Mouse (Mus musculus): Measurements from ENCODE around the gene Ccdc159. TPM values are rescaled to one million over a fixed set of nuclear protein-coding genes. Genes with fewer than 3 reads are reported as not detected.
A peak's percentile ranks its signal among the peaks of the same experiment; 100 is the strongest.

Ccdc159 gene
- polyA plus RNA-seq, 1 experiment, result 4.3 TPM

DNA sequence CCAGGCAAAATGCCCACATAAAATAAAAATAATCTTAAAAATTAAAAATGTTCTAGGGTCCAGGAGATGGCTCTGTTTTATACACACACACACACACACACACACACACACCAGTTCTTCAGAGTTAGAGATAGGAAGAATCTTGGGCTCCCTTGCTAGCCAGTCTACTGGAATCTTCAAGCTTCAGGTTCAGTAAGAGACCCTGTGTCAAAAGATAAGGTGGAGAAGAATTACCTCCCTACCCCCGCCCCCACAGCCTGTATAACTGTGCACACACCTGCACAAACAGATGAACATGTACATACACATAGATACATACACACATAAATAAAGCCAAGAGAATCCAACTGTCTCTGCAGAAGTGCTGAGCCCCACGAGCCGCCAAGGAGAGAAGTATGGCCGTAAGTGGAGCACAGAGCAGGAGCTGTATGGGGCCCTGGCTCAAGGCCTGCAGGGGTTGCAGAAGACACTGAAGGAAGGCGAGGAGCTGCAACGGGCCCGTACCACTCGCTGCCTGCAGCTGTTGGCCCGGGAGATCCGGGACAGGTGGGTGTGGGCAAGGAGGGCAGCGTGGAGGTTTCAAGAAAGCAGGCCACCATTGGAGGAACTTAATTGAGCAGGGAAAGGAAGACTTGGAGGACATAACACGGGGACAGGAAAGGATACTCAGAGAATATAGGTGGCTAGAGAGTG is 5.3 kb downstream of the Ccdc159 start:
- H3K4me3 ChIP-seq (ENCODE audit: insufficient read depth, low read depth, low read length), result no peak overlapping the region
- peaks cover 3% of the 10 kb centered on the region; the same call in 1 of the 2 replicates for H3K4me1 ChIP-seq (ENCODE audit: control insufficient read depth, insufficient read depth, low read length)
- H3K27me3 ChIP-seq (replicated peaks; ENCODE audit: control insufficient read depth, insufficient read depth, low read length), result no peaks in the 10 kb centered on the region
- WGBS, result 66% methylated on average over 12 of the region's 12 CpGs
- no peaks in the 10 kb centered on the region for H3K36me3 ChIP-seq (ENCODE audit: control insufficient read depth, insufficient read depth, low read length)
- no peak for DNase-seq
- no peak for TF ChIP-seq CTCF (conservative IDR thresholded peaks at IDR 0.05; ENCODE audit: insufficient read depth, insufficient read length, low read depth, low read length)
- no peak overlapping the region for H3K27ac ChIP-seq (ENCODE audit: insufficient read depth, low read depth, low read length)

GRCm38 (mm10) chr9:21934021-21934420 is 6.8 kb downstream of the Ccdc159 start:
- no peak overlapping the region for H3K27ac ChIP-seq (ENCODE audit: insufficient read depth, low read depth, low read length)
- no peak overlapping the region for H3K4me3 ChIP-seq (ENCODE audit: insufficient read depth, low read depth, low read length)
- TF ChIP-seq POLR2A (IDR thresholded peaks at IDR 0.05; ENCODE audit: low read depth, low read length), result no peak
- TF ChIP-seq CTCF (conservative IDR thresholded peaks at IDR 0.05; ENCODE audit: insufficient read depth, insufficient read length, low read depth, low read length), result no peak
- 92% methylated on average over 12 of the region's 12 CpGs for WGBS
- DNase-seq, result no peak
- no peaks in the 10 kb centered on the region for H3K36me3 ChIP-seq (ENCODE audit: control insufficient read depth, insufficient read depth, low read length)
- H3K4me1 ChIP-seq (ENCODE audit: control insufficient read depth, insufficient read depth, low read length), result 0 out of 2 replicates have a peak, but pooled peaks cover 3% of the 10 kb centered on the region
- no peaks in the 10 kb centered on the region for H3K27me3 ChIP-seq (replicated peaks; ENCODE audit: control insufficient read depth, insufficient read depth, low read length)

DNA sequence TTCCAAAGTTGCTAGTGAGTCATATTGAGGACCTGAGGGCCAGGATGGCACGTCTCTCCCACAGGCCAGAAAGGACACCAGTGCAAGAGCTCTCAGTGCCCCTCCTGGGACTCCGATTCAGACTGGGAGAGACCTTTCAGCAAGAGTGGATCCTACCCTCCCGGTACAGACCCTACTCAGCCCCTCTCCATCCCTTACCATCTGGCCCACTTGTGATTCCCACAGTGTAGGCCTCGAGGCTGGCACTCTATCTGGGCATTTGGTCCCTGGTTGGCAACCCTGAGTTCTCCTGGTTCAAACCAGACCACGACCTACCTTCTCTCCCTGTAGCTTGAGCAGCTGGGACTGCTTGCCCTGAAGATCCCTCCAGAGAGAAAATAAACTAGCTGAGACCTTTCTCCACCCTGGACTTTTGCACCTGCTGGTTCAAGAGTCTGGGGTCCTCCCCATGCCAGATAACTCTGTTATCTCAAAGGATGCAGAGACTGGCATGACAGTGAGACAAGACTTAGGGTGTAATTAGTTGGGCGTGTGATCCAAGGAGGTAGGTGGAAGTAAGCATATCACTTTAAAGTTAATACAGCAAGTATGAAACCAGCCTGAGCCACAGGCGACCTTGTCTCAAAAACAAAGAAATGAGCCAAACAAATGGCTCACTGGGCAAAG is 8.3 kb downstream of the Ccdc159 start:
- no peak for TF ChIP-seq CTCF (conservative IDR thresholded peaks at IDR 0.05; ENCODE audit: insufficient read depth, insufficient read length, low read depth, low read length)
- TF ChIP-seq POLR2A (IDR thresholded peaks at IDR 0.05; ENCODE audit: low read depth, low read length), result no peak
- no peak for DNase-seq
- Histone ChIP-seq H3K4me1 (ENCODE audit: control insufficient read depth, insufficient read depth, low read length) (0 out of 2 replicates have a peak, but pooled peaks cover 3% of the 10 kb centered on the region), H3K27ac (ENCODE audit: insufficient read depth, low read depth, low read length) (no peak overlapping the region), H3K36me3 (ENCODE audit: control insufficient read depth, insufficient read depth, low read length) (no peaks in the 10 kb centered on the region), H3K4me3 (ENCODE audit: insufficient read depth, low read depth, low read length) (no peak overlapping the region), H3K27me3 (replicated peaks; ENCODE audit: control insufficient read depth, insufficient read depth, low read length) (no peaks in the 10 kb centered on the region)
- WGBS, result 89% methylated on average over 7 of the region's 7 CpGs

GRCm38 (mm10) chr9:21936692-21937570 is 9.7 kb downstream of the Ccdc159 start, which contains the start of gene Plppr2:
TSS of gene Plppr2 (plus strand) at chr9:21937033.
- DNase-seq, result peak; percentile 98
- 3% methylated on average over 43 of the region's 43 CpGs for WGBS
- H3K4me3 ChIP-seq (ENCODE audit: insufficient read depth, low read depth, low read length), result peak within 1 kb of the TSS; percentile 46

GRCm38 (mm10) chr9:21937711-21938175 is 10.5 kb downstream of the Ccdc159 start:
- no peak overlapping the region for H3K27ac ChIP-seq (ENCODE audit: insufficient read depth, low read depth, low read length)
- no peak for TF ChIP-seq CTCF (conservative IDR thresholded peaks at IDR 0.05; ENCODE audit: insufficient read depth, insufficient read length, low read depth, low read length)
- TF ChIP-seq POLR2A (IDR thresholded peaks at IDR 0.05; ENCODE audit: low read depth, low read length), result no peak
- WGBS, result 86% methylated on average over 4 of the region's 4 CpGs
- H3K4me1 ChIP-seq (ENCODE audit: control insufficient read depth, insufficient read depth, low read length), result 0 out of 2 replicates have a peak, but pooled peaks cover 3% of the 10 kb centered on the region
- H3K36me3 ChIP-seq (ENCODE audit: control insufficient read depth, insufficient read depth, low read length), result no peaks in the 10 kb centered on the region
- DNase-seq, result no peak
- H3K27me3 ChIP-seq (replicated peaks; ENCODE audit: control insufficient read depth, insufficient read depth, low read length), result no peaks in the 10 kb centered on the region
- no peak overlapping the region for H3K4me3 ChIP-seq (ENCODE audit: insufficient read depth, low read depth, low read length)

More at GRCm38 (mm10) chr9:21936692-21937570, 9.7 kb downstream of the Ccdc159 start, which contains the start of gene Plppr2:
- Histone ChIP-seq H3K36me3 (ENCODE audit: control insufficient read depth, insufficient read depth, low read length) (no peaks in the 10 kb centered on the region), H3K4me1 (ENCODE audit: control insufficient read depth, insufficient read depth, low read length) (0 out of 2 replicates have a peak, but pooled peaks cover 3% of the 10 kb centered on the region), H3K27ac (ENCODE audit: insufficient read depth, low read depth, low read length) (no peak within 1 kb of the TSS), H3K27me3 (replicated peaks; ENCODE audit: control insufficient read depth, insufficient read depth, low read length) (no peaks in the 10 kb centered on the region)
- no peak for TF ChIP-seq CTCF (conservative IDR thresholded peaks at IDR 0.05; ENCODE audit: insufficient read depth, insufficient read length, low read depth, low read length)
- no peak for TF ChIP-seq POLR2A (IDR thresholded peaks at IDR 0.05; ENCODE audit: low read depth, low read length)

DNA sequence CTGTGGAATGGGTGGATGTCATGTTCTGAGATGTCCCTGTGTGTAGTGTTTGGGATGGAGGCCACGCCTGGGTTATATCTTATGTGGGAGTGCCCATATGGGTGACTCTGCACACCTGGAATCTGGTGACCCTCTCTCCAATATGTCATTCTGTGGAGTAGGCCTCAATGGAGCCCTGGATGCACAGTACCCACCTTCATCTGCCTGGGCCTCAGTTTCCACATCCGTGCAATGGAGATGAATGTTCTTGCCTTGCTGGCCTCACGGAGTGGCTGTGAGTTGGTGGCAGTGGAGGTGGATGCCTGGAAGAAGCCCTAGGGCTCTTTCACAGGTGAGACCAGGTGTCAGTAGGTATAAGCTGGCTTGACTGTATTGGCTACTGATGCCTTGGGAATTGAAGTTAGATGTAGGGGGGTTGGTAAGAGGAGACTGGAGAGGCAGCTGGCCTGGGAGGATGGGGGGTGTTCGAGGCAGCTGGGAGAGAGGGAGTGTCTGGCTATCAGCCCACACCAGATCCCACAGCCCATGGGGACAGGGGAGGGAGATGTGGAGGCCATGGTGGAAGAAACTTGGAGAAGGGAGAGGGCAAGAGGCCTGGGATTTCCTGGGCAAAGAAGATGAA is 11.1 kb downstream of the Ccdc159 start:
- H3K4me3 ChIP-seq (ENCODE audit: insufficient read depth, low read depth, low read length), result no peak overlapping the region
- H3K27ac ChIP-seq (ENCODE audit: insufficient read depth, low read depth, low read length), result no peak overlapping the region
- H3K27me3 ChIP-seq (replicated peaks; ENCODE audit: control insufficient read depth, insufficient read depth, low read length), result no peaks in the 10 kb centered on the region
- TF ChIP-seq CTCF (conservative IDR thresholded peaks at IDR 0.05; ENCODE audit: insufficient read depth, insufficient read length, low read depth, low read length) (no peak), POLR2A (IDR thresholded peaks at IDR 0.05; ENCODE audit: low read depth, low read length) (no peak)
- WGBS, result 92% methylated on average over 4 of the region's 4 CpGs
- H3K36me3 ChIP-seq (ENCODE audit: control insufficient read depth, insufficient read depth, low read length), result no peaks in the 10 kb centered on the region
- no peak for DNase-seq
- 0 out of 2 replicates have a peak, but pooled peaks cover 3% of the 10 kb centered on the region for H3K4me1 ChIP-seq (ENCODE audit: control insufficient read depth, insufficient read depth, low read length)

Data from kidney, adult 2 months (tissue).